Mouse (Mus musculus) limb, embryonic 15.5 days (tissue): ENCODE results near the gene Use1. TPM values are rescaled to one million over a fixed set of nuclear protein-coding genes. Genes with fewer than 3 reads are reported as not detected.
A peak's percentile ranks its signal among the peaks of the same experiment; 100 is the strongest.

Experiments used
- ATAC-seq: fragments of 200-750 bp; cut with Nextera tagmentation; 2 replicates; pipeline ENCODE4 v1.8.0; 2017; ENCODE audit warnings: low read depth, moderate TSS enrichment; ENCODE audit not compliant: insufficient number of reproducible peaks, low FRiP score, low TSS enrichment
- H3K27ac ChIP-seq: fragments of 300-500 bp; sonication (generic); 2 replicates; pipeline ENCODE4 v1.5.1; 2015; ENCODE audit warnings: moderate library complexity, mild to moderate bottlenecking, inconsistent platforms
- H3K27me3 ChIP-seq: fragments of 300-500 bp; sonication (generic); 2 replicates; pipeline ENCODE4 v1.6.1; 2015; ENCODE audit warnings: inconsistent platforms
- H3K36me3 ChIP-seq: fragments of 300-500 bp; sonication (generic); 2 replicates; pipeline ENCODE4 v1.6.1; 2015; ENCODE audit warnings: inconsistent platforms
- H3K4me1 ChIP-seq: fragments of 300-500 bp; sonication (generic); 2 replicates; pipeline ENCODE4 v1.6.1; 2015; ENCODE audit warnings: inconsistent platforms
- H3K4me2 ChIP-seq: fragments of 300-500 bp; sonication (generic); 2 replicates; pipeline ENCODE4 v1.6.1; 2015; ENCODE audit warnings: mild to moderate bottlenecking, inconsistent platforms
- H3K4me3 ChIP-seq: fragments of 300-500 bp; sonication (generic); 2 replicates; pipeline ENCODE4 v1.5.1; 2015; ENCODE audit warnings: mild to moderate bottlenecking, inconsistent platforms
- H3K9ac ChIP-seq: fragments of 300-500 bp; sonication (generic); 2 replicates; pipeline ENCODE4 v1.6.1; 2015; ENCODE audit warnings: inconsistent platforms
- H3K9me3 ChIP-seq: fragments of 300-500 bp; sonication (generic); 2 replicates; pipeline ENCODE4 v1.6.1; 2016; ENCODE audit warnings: inconsistent platforms
- WGBS: fragments of 180-500 bp; shearing (Covaris S2); methylation state at CpG from one replicate; pipeline ENCODE4 v1.1.7; 2015; 5-methylcytosine and 5-hydroxymethylcytosine counted together
- polyA plus RNA-seq: library from polyadenylated mRNA; unstranded; fragments of >200 nt; fragmentation: Nextera tagmentation; extraction: Ambion mirVana; gene quantifications from 2 replicates; pipeline ENCODE4 v1.2.1, GENCODE M21; 2015

Gene Use1
- polyA plus RNA-seq, 1 experiment from 2014 or later = 104 TPM

DNA sequence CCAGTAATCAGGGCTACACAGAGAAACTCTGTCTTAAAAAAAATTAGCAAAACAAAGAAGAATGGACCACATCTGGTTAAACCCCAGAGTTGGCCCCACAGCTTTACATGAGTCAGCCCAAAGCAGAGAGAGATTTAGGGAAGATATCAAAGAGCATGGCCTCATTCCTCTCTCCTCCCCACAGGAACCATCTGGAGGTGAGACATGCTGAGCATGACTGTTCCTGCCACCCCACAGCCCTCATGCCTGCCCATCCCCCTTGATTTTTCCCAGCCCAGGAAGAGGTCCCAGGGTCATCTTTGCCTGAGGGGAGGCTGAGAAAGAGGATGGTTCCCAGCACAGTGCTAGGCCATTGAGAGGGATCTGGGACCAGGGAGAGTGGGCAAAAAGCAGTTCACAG is 1.7 kb downstream of the Use1 start:
- Histone ChIP-seq H3K4me2 (peak overlapping the region; percentile 89; the same call in 1 of the 2 replicates), H3K27me3 (no peaks in the 10 kb centered on the region), H3K9ac (0 out of 2 replicates have a peak overlapping the region, but pooled peaks have one; percentile 26), H3K36me3 (peaks cover 17% of the 10 kb centered on the region), H3K27ac (no peak overlapping the region), H3K4me1 (peaks cover 34% of the 10 kb centered on the region), H3K9me3 (no peaks in the 10 kb centered on the region), H3K4me3 (peak overlapping the region; percentile 65; the same call in 1 of the 2 replicates)
- no peak for ATAC-seq

DNA sequence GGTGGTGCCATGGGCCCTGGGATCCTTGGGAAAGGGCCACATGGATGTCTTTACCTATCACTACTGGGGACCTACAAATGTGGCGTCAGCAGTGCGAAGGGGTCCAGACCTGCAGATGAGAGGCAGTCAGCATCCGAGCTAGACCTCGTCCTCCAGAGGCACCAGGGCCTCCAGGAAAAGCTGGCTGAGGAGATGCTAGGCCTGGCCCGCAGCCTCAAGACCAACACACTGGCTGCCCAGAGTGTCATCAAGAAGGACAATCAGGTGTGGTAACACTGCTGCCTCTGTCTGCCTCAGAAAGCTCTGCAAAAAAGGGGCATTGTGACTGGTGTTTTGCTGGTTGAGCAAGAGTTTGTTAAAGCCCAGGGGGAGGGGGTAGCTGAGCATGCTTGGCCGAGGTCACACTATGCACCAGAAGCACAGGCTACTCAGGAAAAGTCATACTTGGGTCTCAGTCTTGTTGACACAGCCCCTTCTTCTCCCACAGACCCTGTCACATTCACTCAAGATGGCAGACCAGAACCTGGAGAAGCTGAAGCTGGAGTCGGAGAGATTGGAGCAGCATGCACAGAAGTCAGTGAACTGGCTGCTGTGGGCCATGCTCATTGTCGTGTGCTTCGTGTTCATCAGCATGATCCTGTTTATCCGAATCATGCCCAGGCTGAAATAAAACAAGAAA is 2.5 kb downstream of the Use1 start:
- Histone ChIP-seq H3K27me3 (no peaks in the 10 kb centered on the region), H3K9ac (no peak overlapping the region), H3K9me3 (no peaks in the 10 kb centered on the region), H3K4me2 (no peak overlapping the region), H3K36me3 (peaks cover 25% of the 10 kb centered on the region), H3K4me3 (no peak overlapping the region), H3K27ac (no peak overlapping the region), H3K4me1 (peaks cover 34% of the 10 kb centered on the region)
- ATAC-seq = no peak
- 91% methylated on average over 10 of the region's 10 CpGs for WGBS

DNA sequence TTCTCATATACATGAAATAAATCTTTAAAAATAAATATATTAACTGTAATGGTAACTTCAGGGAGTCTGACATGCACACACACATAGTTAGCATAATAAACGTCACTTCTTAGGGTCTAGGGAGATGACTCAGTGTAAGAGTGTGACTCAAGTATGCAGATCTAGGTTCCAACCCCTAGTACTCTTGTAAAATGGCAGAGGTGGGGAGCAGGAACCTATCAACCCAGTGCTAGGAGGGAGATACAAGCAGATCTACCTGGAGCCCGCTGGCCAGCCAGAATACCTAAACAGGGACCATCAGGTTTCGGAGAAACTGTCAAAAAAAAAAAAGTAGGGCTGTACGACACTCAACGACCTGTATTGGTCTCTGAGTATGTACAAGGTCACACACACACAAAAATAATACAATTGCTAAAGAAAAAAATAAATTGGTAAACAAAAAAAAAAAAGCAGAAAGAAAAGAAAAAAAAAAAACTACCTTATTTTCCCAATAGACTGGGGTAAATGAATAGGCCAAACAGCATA is 4.1 kb downstream of the Use1 start:
- peak overlapping the region; percentile 63 for H3K4me3 ChIP-seq
- H3K4me1 ChIP-seq = peaks cover 46% of the 10 kb centered on the region
- H3K9me3 ChIP-seq = no peaks in the 10 kb centered on the region
- ATAC-seq = no peak
- no peaks in the 10 kb centered on the region for H3K27me3 ChIP-seq
- no peak overlapping the region for H3K9ac ChIP-seq
- peak overlapping the region; percentile 90 for H3K27ac ChIP-seq
- H3K36me3 ChIP-seq = peaks cover 38% of the 10 kb centered on the region
- peak overlapping the region; percentile 48 for H3K4me2 ChIP-seq
- 18% methylated on average over 5 of the region's 5 CpGs for WGBS

DNA sequence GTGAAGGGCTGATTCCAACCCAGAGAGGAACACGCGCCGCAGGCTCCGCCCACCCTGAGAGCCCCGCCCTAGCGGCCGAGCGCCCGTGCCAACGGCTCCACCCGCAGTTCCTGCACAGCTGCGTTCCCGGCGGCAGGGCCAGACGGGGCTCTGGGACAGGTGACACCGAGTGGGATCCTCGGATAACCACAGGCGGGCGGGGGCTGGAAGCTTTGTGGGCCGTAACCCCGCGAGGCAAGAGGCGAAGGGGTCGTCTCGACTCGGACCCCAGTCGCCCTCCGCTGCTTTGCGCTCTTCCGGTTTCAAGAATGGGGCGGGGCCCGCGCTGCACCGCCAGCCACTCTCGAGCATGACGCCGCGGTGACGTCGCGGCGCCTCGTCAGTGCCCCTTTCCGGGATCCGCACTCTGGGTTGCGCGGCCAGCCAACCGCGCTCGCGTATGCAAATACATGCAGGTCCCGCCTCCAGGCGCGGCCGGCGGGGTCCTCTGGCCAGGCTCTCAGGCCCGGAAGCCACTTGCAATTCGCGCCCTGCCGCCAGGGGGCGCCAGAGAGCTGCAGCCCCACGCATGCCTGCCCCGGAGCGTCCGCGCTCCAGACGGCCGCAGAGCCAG is 4.7 kb downstream of the Use1 start, which contains the start of gene Ocel1:
Gene Ocel1, plus strand, starts transcription at position 63 of the 613 bp plus-strand sequence.
- Histone ChIP-seq H3K9ac (peak within 1 kb of the TSS; percentile 31; the same call in 1 of the 2 replicates), H3K27me3 (no peaks in the 10 kb centered on the region), H3K4me3 (peak within 1 kb of the TSS; percentile 63), H3K27ac (peak within 1 kb of the TSS; percentile 90), H3K9me3 (no peaks in the 10 kb centered on the region), H3K4me2 (peak within 1 kb of the TSS; percentile 48), H3K4me1 (peaks cover 46% of the 10 kb centered on the region), H3K36me3 (peaks cover 38% of the 10 kb centered on the region)
- under 1% methylated on average over 68 of the region's 68 CpGs for WGBS
- ATAC-seq = peak; percentile 88

DNA sequence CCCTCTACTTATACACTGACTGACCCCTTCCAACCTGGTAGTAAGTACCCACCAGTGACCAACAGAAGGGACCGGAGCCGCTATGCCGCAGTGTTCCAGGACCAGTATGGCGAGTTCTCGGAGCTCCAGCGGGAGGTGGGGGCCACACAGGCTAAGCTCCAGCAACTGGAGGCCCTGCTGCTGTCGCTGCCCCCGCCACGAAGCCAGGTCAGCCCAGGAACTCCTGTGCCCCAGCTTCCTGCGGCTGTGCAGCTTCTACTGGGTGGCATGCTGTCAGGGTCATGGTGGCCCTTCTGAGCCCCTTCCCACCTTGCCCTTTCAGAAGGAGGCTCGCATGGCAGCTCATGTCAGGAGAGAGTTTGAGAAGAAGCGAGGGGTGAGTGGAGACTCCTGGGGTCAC is 5.8 kb downstream of the Use1 start:
- Histone ChIP-seq H3K9ac (no peak overlapping the region), H3K9me3 (no peaks in the 10 kb centered on the region), H3K27ac (peak overlapping the region; percentile 28; the same call in 1 of the 2 replicates), H3K4me1 (peaks cover 53% of the 10 kb centered on the region), H3K4me3 (no peak overlapping the region), H3K27me3 (no peaks in the 10 kb centered on the region), H3K36me3 (peaks cover 44% of the 10 kb centered on the region), H3K4me2 (no peak overlapping the region)
- no peak for ATAC-seq
- WGBS = 87% methylated on average over 12 of the region's 12 CpGs

DNA sequence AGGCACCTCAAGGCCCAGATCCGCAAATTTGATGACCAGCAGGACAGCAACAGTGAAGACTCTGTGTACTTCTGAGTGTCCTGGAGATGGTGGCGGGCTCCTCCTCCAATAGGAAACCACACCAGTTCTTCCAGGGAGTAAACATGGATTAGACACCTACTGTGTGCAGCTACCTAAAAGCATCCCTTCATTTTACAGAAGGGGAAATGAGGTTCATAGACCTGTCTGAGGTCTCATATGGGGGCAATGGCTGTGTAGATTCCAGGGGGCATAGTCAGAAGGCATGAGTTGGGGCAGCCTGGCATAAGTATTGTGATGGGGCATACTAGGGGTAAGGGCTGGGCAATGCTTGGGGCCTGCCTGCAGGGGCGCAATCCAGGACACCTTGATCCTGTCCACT is 6.4 kb downstream of the Use1 start:
- no peak overlapping the region for H3K4me3 ChIP-seq
- H3K9me3 ChIP-seq = no peaks in the 10 kb centered on the region
- peaks cover 49% of the 10 kb centered on the region for H3K36me3 ChIP-seq
- peak overlapping the region; percentile 28; the same call in 1 of the 2 replicates for H3K27ac ChIP-seq
- H3K9ac ChIP-seq = no peak overlapping the region
- no peak overlapping the region for H3K4me2 ChIP-seq
- 90% methylated on average over 3 of the region's 3 CpGs for WGBS
- H3K27me3 ChIP-seq = no peaks in the 10 kb centered on the region
- no peak for ATAC-seq
- H3K4me1 ChIP-seq = peaks cover 48% of the 10 kb centered on the region

DNA sequence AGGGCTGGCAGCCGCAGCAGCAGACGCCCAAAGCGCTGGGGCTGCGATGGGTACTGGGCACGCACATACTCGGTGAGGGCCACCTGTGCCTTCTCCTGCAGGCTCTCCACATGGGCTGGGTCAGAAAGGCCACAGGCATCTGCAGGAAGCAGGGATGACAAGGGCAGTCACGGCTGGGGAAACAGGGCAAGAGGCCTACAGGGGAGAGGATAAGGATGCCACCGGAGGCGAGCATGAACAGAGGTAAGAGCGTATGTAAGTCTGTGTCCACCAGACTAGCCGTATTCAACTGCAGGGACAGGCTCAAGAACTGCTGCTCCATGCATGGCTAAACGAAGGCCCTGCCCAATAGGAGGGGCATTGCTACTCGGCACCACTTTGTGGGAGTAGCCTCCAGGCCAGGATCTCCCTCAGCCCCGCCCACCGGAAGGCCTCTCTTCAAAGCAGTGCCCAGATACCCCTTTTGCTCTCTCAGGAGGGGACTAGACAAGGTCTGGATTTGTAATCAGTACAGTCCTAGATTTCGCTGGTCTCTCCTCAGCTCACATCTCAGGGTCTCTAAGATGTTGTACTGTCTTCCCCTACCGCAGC is 8.1 kb downstream of the Use1 start:
- H3K4me1 ChIP-seq = peaks cover 50% of the 10 kb centered on the region
- no peak overlapping the region for H3K4me3 ChIP-seq
- no peak overlapping the region for H3K27ac ChIP-seq
- no peak for ATAC-seq
- H3K27me3 ChIP-seq = no peaks in the 10 kb centered on the region
- H3K4me2 ChIP-seq = no peak overlapping the region
- WGBS = 74% methylated on average over 17 of the region's 17 CpGs
- peaks cover 43% of the 10 kb centered on the region for H3K36me3 ChIP-seq
- H3K9me3 ChIP-seq = no peaks in the 10 kb centered on the region
- H3K9ac ChIP-seq = no peak overlapping the region

DNA sequence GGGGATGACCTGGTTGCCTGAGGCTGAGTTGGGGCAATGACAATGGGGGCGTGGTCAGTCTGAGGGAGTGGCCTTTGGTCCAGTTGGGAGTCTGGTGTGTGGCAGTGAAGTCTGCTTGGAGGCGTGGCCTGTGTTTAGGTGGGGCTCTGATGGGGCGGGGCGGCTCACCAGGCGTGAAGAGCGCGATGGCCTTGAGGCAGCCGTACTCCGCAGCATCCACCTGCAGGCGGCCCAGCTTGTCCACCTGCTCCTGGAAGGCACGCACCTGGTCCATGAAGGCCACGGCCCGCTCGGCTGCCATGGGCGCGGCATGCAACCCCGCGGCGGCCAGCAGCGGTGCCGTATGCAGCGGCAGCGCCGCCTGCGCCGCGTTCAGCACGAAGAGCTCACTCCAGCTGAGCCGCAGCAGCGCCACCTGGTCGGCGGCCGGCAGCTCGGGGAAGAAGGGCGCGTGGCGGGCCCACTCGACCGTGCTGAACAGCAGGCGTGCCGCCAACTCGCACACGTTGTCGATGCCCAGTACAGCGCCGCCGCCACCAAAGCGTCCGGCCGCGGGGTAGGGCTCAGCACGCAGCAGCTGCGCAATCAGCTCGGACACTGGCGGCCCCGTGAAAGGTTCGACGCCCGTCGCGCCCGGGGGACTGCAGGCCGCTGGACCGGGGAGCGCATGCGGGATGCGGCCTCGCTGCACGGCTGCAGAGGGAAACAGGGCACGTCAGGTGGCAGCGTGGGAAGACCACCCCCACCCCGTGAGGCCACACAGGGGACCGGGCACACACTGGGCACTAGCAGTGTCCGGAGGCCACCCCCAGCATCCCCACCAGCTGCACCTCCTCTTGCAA is 9.2 kb downstream of the Use1 start:
- H3K9me3 ChIP-seq = no peaks in the 10 kb centered on the region
- ATAC-seq = no peak
- H3K9ac ChIP-seq = peak overlapping the region; percentile 28; the same call in 1 of the 2 replicates
- H3K27me3 ChIP-seq = no peaks in the 10 kb centered on the region
- peaks cover 55% of the 10 kb centered on the region for H3K4me1 ChIP-seq
- WGBS = 10% methylated on average over 60 of the region's 74 CpGs
- H3K27ac ChIP-seq = 0 out of 2 replicates have a peak overlapping the region, but pooled peaks have one; percentile 22
- H3K4me3 ChIP-seq = peak overlapping the region; percentile 32
- H3K4me2 ChIP-seq = peak overlapping the region; percentile 78
- H3K36me3 ChIP-seq = peaks cover 40% of the 10 kb centered on the region

DNA sequence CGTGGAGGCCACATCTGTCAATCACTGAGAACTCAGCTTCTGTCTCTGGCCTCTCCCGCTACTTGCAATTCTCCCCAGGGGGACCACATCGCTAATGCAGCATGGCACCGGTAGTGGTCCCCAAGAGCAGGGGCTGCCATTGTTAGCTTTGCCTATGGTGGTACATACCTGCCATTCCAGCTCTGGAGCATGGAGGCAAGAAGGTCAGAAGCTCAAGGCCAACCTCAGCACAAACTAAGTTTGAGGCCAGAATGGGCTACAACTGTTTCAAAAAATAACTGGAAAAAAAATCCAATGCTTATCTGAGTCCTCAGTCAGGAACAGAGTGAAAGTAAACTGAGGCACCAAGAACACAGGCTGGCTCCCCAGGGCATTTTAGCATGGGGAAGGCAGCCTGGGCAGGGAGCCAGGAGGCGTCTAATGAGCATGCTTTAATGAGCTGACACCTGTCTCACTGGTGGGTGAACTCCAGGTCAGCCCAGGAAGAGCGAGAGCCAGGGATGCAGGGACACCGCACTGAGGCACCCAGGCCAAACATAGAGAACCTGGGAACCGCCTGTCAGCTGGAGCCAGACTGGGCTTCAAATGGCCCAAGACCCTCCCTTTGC is 9.9 kb downstream of the Use1 start:
- Histone ChIP-seq H3K9ac (0 out of 2 replicates have a peak overlapping the region, but pooled peaks have one; percentile 28), H3K36me3 (peaks cover 40% of the 10 kb centered on the region), H3K27me3 (no peaks in the 10 kb centered on the region), H3K4me1 (peaks cover 57% of the 10 kb centered on the region), H3K4me2 (peak overlapping the region; percentile 78), H3K27ac (no peak overlapping the region), H3K4me3 (peak overlapping the region; percentile 32), H3K9me3 (no peaks in the 10 kb centered on the region)
- WGBS = 36% methylated on average over 8 of the region's 8 CpGs
- no peak for ATAC-seq

DNA sequence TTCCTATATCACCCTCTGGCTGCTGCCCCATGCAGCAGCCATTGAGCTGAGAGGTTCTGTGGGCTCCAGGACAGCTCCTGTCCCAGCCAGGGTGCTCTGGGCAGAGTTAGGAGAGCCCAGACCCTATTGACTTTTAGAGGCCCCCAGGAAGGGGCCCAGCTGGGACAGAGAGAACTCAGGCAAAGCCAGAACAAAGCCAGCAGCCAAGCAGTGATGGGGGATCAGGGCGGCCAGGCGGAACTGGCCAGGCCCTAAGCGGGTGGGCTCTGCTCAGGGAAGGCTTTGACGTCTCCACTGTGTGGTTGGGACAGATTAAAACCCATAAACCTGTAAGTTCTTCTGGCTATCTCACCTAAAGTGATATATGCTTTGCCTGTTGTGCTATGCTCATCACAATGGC is 12.4 kb downstream of the Use1 start:
- 68% methylated on average over 4 of the region's 4 CpGs for WGBS
- Histone ChIP-seq H3K9ac (no peak overlapping the region), H3K27me3 (no peaks in the 10 kb centered on the region), H3K4me3 (no peak overlapping the region), H3K9me3 (no peaks in the 10 kb centered on the region), H3K4me1 (peaks cover 65% of the 10 kb centered on the region), H3K27ac (no peak overlapping the region), H3K36me3 (peaks cover 30% of the 10 kb centered on the region), H3K4me2 (peak overlapping the region; percentile 98; the same call in 1 of the 2 replicates)
- no peak for ATAC-seq

DNA sequence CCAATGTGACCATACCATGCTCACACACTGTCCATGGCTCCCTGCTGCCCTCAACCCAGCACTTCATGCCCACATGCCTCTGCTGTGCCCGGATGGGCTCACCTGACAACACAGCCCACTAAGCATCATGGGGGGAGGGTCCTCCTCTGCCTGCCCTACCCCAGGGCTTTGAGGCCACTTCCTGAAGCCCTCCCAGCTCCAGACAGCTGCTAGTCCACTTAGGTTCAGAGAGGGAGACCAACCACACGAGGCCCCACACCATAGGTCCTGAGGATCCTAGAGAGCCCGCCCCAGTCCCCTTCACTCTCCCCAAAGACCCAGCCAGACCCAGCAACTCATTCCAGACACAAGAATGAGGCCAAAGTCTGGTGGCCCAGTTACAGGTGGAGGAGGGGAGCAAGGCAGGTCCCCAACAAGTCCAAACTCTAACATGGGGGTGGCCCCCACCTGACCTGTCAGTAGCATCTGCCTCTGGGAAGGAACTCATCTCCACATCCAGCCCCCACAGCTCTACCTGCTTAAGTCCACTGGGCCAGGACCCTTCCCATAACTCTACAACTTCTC is 12.9 kb downstream of the Use1 start:
- Histone ChIP-seq H3K9ac (peak overlapping the region; percentile 80; the same call in 1 of the 2 replicates), H3K4me1 (peaks cover 65% of the 10 kb centered on the region), H3K9me3 (no peaks in the 10 kb centered on the region), H3K4me3 (peak overlapping the region; percentile 69), H3K36me3 (peaks cover 24% of the 10 kb centered on the region), H3K4me2 (peak overlapping the region; percentile 98), H3K27ac (no peak overlapping the region), H3K27me3 (no peaks in the 10 kb centered on the region)
- WGBS = 41% methylated on average over 3 of the region's 3 CpGs
- ATAC-seq = no peak
